Mouse (Mus musculus): ENCODE measurements around the gene Invs. TPM values are rescaled to one million over a fixed set of nuclear protein-coding genes. Genes with fewer than 3 reads are reported as not detected.

Invs gene
- polyA plus RNA-seq, 1 experiment, result 7.2 TPM

GRCm38 (mm10) chr4:48407350-48408039, 127.9 kb downstream of the Invs start:
- no peak for TF ChIP-seq GATA1 (IDR thresholded peaks at IDR 0.05; ENCODE audit: low read length)

- TF ChIP-seq GATA1 (IDR thresholded peaks at IDR 0.05; ENCODE audit: low read length), result no peak
These were observed 133.9 kb downstream of the Invs start for GRCm38 (mm10) chr4:48413473-48413872.

- TF ChIP-seq GATA1 (IDR thresholded peaks at IDR 0.05; ENCODE audit: low read length), result no peak
These were observed 136.3 kb downstream of the Invs start for GRCm38 (mm10) chr4:48415838-48416335.

GRCm38 (mm10) chr4:48418831-48419468, 139.4 kb downstream of the Invs start:
- no peak for TF ChIP-seq GATA1 (IDR thresholded peaks at IDR 0.05; ENCODE audit: low read length)

- no peak for TF ChIP-seq GATA1 (IDR thresholded peaks at IDR 0.05; ENCODE audit: low read length)
These were observed 143.1 kb downstream of the Invs start for GRCm38 (mm10) chr4:48422633-48423032.

GRCm38 (mm10) chr4:48423738-48424137, 144.2 kb downstream of the Invs start:
- TF ChIP-seq GATA1 (IDR thresholded peaks at IDR 0.05; ENCODE audit: low read length), result no peak

- TF ChIP-seq GATA1 (IDR thresholded peaks at IDR 0.05; ENCODE audit: low read length), result no peak
These were observed 147.9 kb downstream of the Invs start for GRCm38 (mm10) chr4:48427413-48427812.

GRCm38 (mm10) chr4:48428054-48428453, 148.5 kb downstream of the Invs start:
- no peak for TF ChIP-seq GATA1 (IDR thresholded peaks at IDR 0.05; ENCODE audit: low read length)

- no peak for TF ChIP-seq GATA1 (IDR thresholded peaks at IDR 0.05; ENCODE audit: low read length)
These were observed 174.7 kb downstream of the Invs start for GRCm38 (mm10) chr4:48454106-48454773.

- no peak for TF ChIP-seq GATA1 (IDR thresholded peaks at IDR 0.05; ENCODE audit: low read length)
These were observed 178.9 kb downstream of the Invs start for GRCm38 (mm10) chr4:48458436-48458835.

- no peak for TF ChIP-seq GATA1 (IDR thresholded peaks at IDR 0.05; ENCODE audit: low read length)
These were observed 181.5 kb downstream of the Invs start for GRCm38 (mm10) chr4:48461060-48461459.

GRCm38 (mm10) chr4:48470977-48471376, 191.4 kb downstream of the Invs start:
- no peak for TF ChIP-seq GATA1 (IDR thresholded peaks at IDR 0.05; ENCODE audit: low read length)

- no peak for TF ChIP-seq GATA1 (IDR thresholded peaks at IDR 0.05; ENCODE audit: low read length)
These were observed 192.7 kb downstream of the Invs start for GRCm38 (mm10) chr4:48472052-48472791.

GRCm38 (mm10) chr4:48472792-48473650, 193.5 kb downstream of the Invs start, which contains the start of gene Tex10:
TSS of gene Tex10 (minus strand) at chr4:48473459.
- TF ChIP-seq GATA1 (IDR thresholded peaks at IDR 0.05; ENCODE audit: low read length), result no peak

GRCm38 (mm10) chr4:48473651-48474011, 194.1 kb downstream of the Invs start:
- TF ChIP-seq GATA1 (IDR thresholded peaks at IDR 0.05; ENCODE audit: low read length), result no peak

All from G1E-ER4 (cell line).